Mouse (Mus musculus): Measurements from ENCODE around the gene Luzp1. TPM values are rescaled to one million over a fixed set of nuclear protein-coding genes. Genes with fewer than 3 reads are reported as not detected.

Gene Luzp1
- total RNA-seq, 2 experiments from 2014 or later, result 95.2 to 111 TPM

- peak; percentile 62 to 66 for DNase-seq
Measured at GRCm38 (mm10) chr4:136462086-136462838, 7.3 kb upstream of the Luzp1 start, which contains the start of gene 6030445D17Rik. Gene 6030445D17Rik (plus strand): TSS chr4:136462250.

GRCm38 (mm10) chr4:136462839-136463178 lies 6.8 kb upstream of the Luzp1 start:
- DNase-seq, result no peak

GRCm38 (mm10) chr4:136463436-136463835 lies 6.1 kb upstream of the Luzp1 start:
- no peak for DNase-seq

- DNase-seq, result no peak
Measured at GRCm38 (mm10) chr4:136466226-136466625, 3.3 kb upstream of the Luzp1 start.

- peak; percentile 77 to 80 for DNase-seq
Measured at GRCm38 (mm10) chr4:136468553-136469327, 821 bp upstream of the Luzp1 start.

GRCm38 (mm10) chr4:136469941-136470346 lies 383 bp downstream of the Luzp1 start:
- DNase-seq, result no peak

- peak; percentile 53 to 60 for DNase-seq
Measured at GRCm38 (mm10) chr4:136470347-136471071, 948 bp downstream of the Luzp1 start.

GRCm38 (mm10) chr4:136476692-136477091 lies 7.1 kb downstream of the Luzp1 start:
- DNase-seq, result no peak

- DNase-seq, result no peak
Measured at GRCm38 (mm10) chr4:136486549-136486948, 17.0 kb downstream of the Luzp1 start.

GRCm38 (mm10) chr4:136495993-136496392 lies 26.4 kb downstream of the Luzp1 start:
- no peak for DNase-seq

- no peak for DNase-seq
Measured at GRCm38 (mm10) chr4:136505426-136506215, 36.1 kb downstream of the Luzp1 start.

GRCm38 (mm10) chr4:136509857-136510256 lies 40.3 kb downstream of the Luzp1 start:
- no peak for DNase-seq

- no peak for DNase-seq
Measured at GRCm38 (mm10) chr4:136511708-136512107, 42.1 kb downstream of the Luzp1 start.

- no peak for DNase-seq
Measured at GRCm38 (mm10) chr4:136512905-136513304, 43.3 kb downstream of the Luzp1 start.

- no peak for DNase-seq
Measured at GRCm38 (mm10) chr4:136518141-136518540, 48.6 kb downstream of the Luzp1 start.

- DNase-seq, result no peak
Measured at GRCm38 (mm10) chr4:136518576-136518975, 49.0 kb downstream of the Luzp1 start.

- DNase-seq, result no peak
Measured at GRCm38 (mm10) chr4:136519866-136520265, 50.3 kb downstream of the Luzp1 start.

- DNase-seq, result no peak
Measured at GRCm38 (mm10) chr4:136521898-136522297, 52.3 kb downstream of the Luzp1 start.

- DNase-seq, result no peak
Measured at GRCm38 (mm10) chr4:136524309-136524708, 54.7 kb downstream of the Luzp1 start.

- peak in 1 of 2 experiments; percentile 45 for DNase-seq
Measured at GRCm38 (mm10) chr4:136526412-136526811, 56.9 kb downstream of the Luzp1 start.

- DNase-seq, result no peak
Measured at GRCm38 (mm10) chr4:136545151-136545550, 75.6 kb downstream of the Luzp1 start.
